Mouse (Mus musculus) thymus, adult 2 months (tissue): ENCODE measurements around the gene 4930447C04Rik.

Experiments
- CTCF ChIP-seq: fragments of 200-500 bp; IDR thresholded peaks from 2 replicates; pipeline ENCODE4 v1.5.1; 2012; ENCODE audit warnings: mild to moderate bottlenecking, control low read depth, low read length, moderate library complexity, borderline replicate concordance; ENCODE audit not compliant: control insufficient read depth, poor library complexity, insufficient read depth; ENCODE audit errors: extremely low read depth
- POLR2A ChIP-seq: fragments of 200-500 bp; IDR thresholded peaks from 2 replicates; pipeline ENCODE4 v1.6.1; 2012; ENCODE audit warnings: mild to moderate bottlenecking, low read length, control low read depth, moderate library complexity; ENCODE audit not compliant: control insufficient read depth, poor library complexity, insufficient read depth; ENCODE audit errors: extremely low read depth

- no peak for TF ChIP-seq CTCF
- no peak for TF ChIP-seq POLR2A
Observed at GRCm38 (mm10) chr12:72831711-72832432, 108.7 kb downstream of the 4930447C04Rik start.
